Mouse (Mus musculus): Measurements from ENCODE around the gene Pde9a.

DNA sequence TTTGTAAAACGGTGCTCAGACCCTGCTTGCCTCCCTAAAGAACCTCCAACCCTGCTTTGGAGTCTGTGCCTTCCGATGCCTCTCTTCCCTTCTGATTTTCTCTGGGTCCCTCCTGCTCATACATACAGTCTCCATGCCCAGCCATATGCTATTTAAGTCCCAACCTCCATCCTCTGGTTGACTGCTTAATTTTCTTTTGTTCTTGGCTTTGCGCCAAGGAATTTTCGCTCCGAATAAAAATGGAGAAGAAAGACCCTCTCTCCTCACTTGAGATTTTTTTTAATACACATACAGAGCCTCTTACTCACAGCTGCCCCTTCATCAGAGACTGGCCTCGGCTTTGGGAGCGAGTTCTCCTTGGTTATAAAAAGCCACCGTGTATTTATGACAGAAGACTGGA is 16.7 kb downstream of the Pde9a start:
- TF ChIP-seq ZC3H11A (IDR thresholded peaks at IDR 0.05; ENCODE audit: low read depth, low read length) (no peak), POLR2A (IDR thresholded peaks at IDR 0.05; ENCODE audit: control insufficient read depth in 1 of 2, insufficient read depth in 1 of 2, low read depth in 1 of 2, low read length in 2 of 2, poor library complexity in 1 of 2) (no peak)
